Mouse (Mus musculus): ENCODE measurements around the gene Ppp6r2.

DNA sequence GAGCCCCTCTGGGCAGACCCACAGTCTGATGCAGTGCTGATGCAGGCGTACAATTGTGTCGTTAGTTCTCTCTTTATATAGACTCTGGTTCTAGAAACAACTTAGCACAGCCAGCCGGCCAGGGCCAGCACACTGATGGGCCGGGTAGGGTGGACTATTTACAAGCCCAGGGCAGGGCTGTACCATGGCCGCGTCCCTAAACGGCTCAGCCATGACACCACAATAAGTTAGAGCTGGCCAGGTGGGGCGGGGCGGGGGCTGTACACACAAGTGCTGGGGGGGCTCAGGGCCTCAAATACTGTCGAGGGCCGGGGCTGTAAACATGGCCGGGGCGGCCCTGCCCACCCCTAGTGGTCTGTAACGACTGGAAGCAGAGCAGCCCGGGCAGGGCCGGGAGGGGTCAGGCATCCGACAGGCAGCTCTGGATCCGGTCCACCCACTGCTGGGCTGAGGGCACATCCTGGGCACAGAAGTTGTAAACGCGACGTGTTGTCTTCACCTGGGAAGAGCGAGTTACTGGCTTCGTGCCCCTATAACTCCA, 76.9 kb downstream of the Ppp6r2 start:
- TF ChIP-seq CTCF (IDR thresholded peaks at IDR 0.05; ENCODE audit: control insufficient read depth, insufficient read depth, insufficient read length) (no peak), CEBPB (IDR thresholded peaks at IDR 0.05; ENCODE audit: low read depth) (no peak), MAX (IDR thresholded peaks at IDR 0.05) (no peak), USF1 (IDR thresholded peaks at IDR 0.05; ENCODE audit: low read depth) (no peak), MYOD1 (IDR thresholded peaks at IDR 0.05; ENCODE audit: control insufficient read depth, insufficient read length, low read depth) (no peak), FOSL1 (IDR thresholded peaks at IDR 0.05; ENCODE audit: insufficient read depth, low read length, poor library complexity, severe bottlenecking) (no peak)

All from C2C12 (cell line).